Mouse (Mus musculus): ENCODE measurements around the gene Ccnq. TPM values are rescaled to one million over a fixed set of nuclear protein-coding genes. Genes with fewer than 3 reads are reported as not detected.
"Not testable (repeated sequence)": the region's sequence is repeated elsewhere in the genome, so short reads cannot be mapped to it uniquely, and the experiment has no call there.

Ccnq gene
- polyA plus RNA-seq, 1 experiment from 2014 or later = 52.3 TPM

DNA sequence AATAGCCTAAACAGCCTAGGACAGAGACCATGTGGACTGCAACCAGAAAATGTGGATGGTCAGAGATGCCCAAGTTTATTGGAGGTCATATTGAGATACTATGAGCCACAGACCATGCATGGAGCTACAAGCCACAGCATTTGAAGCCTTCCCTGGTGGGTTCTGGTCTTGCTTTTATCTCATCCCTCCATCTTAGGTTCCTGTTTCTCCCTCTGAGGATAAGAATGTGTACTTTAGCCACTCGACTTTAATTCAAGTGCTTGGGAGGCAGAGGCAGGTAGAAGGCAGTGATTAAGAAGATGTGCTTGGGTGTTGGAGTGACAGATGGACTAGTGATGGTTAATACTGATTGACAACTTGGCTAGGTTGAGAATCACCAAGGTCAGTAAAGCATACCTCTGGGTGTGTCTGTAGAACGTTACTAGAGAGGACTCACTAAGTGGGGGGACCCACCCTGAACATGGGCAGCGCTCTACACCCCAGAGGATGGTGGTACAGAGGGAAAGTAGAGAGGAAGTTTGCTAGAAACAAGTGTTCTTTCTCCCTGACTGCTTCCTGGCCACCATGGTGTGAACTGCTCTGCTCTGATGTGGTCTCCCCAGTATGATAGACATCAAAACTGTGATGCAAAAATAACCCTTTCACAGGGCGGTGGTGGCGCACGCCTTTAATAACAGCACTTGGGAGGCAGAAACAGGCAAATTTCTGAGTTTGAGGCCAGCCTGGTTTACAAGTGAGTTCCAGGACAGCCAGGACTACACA is 14.7 kb upstream of the Ccnq start:
- Histone ChIP-seq H3K9me3 (ENCODE audit: control insufficient read depth, low read length) (no peaks in the 10 kb centered on the region), H3K27ac (ENCODE audit: low read depth, low read length) (no peak overlapping the region), H3K27me3 (replicated peaks; ENCODE audit: control insufficient read depth, insufficient read depth, low read length) (no peaks in the 10 kb centered on the region), H3K4me1 (replicated peaks; ENCODE audit: control insufficient read depth, insufficient read depth, low read length) (peaks cover 6% of the 10 kb centered on the region), H3K4me2 (no peak overlapping the region), H3K4me3 (ENCODE audit: low read depth, low read length) (no peak overlapping the region), H3K36me3 (ENCODE audit: control insufficient read depth, insufficient read depth, low read length) (no peaks in the 10 kb centered on the region), H3K9ac (ENCODE audit: low read depth, low read length) (no peak overlapping the region)
- ATAC-seq (replicated peaks; ENCODE audit: low FRiP score) (no peak), DNase-seq (ENCODE audit: low spot score) (no peak)
- 72% methylated on average over 6 of the region's 6 CpGs for WGBS

DNA sequence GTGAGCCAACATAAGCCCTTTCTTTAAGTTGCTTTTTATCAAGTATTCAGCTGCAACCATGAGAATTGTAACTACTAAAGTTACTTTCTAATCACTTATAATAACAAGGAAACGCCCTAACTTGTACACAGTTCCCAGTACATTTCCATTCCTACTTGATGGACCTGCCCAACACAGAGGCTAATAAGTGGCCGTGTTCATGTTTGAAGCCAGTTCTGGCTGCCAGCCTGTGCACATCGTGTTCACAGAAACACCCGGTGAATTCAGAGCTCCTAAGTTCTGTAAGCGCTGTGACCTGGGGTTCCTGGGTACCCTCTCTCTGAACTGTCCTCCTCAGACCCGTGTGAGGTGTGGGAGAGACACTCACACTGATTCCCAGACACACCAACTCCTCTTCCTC is 13.3 kb upstream of the Ccnq start:
- no peak for DNase-seq (ENCODE audit: low spot score)
- 78% methylated on average over 6 of the region's 6 CpGs for WGBS
- H3K9ac ChIP-seq (ENCODE audit: low read depth, low read length) = no peak overlapping the region
- no peaks in the 10 kb centered on the region for H3K4me1 ChIP-seq (replicated peaks; ENCODE audit: control insufficient read depth, insufficient read depth, low read length)
- no peak overlapping the region for H3K4me2 ChIP-seq
- no peaks in the 10 kb centered on the region for H3K36me3 ChIP-seq (ENCODE audit: control insufficient read depth, insufficient read depth, low read length)
- no peaks in the 10 kb centered on the region for H3K9me3 ChIP-seq (ENCODE audit: control insufficient read depth, low read length)
- no peaks in the 10 kb centered on the region for H3K27me3 ChIP-seq (replicated peaks; ENCODE audit: control insufficient read depth, insufficient read depth, low read length)
- no peak overlapping the region for H3K4me3 ChIP-seq (ENCODE audit: low read depth, low read length)
- no peak for ATAC-seq (replicated peaks; ENCODE audit: low FRiP score)
- no peak overlapping the region for H3K27ac ChIP-seq (ENCODE audit: low read depth, low read length)

DNA sequence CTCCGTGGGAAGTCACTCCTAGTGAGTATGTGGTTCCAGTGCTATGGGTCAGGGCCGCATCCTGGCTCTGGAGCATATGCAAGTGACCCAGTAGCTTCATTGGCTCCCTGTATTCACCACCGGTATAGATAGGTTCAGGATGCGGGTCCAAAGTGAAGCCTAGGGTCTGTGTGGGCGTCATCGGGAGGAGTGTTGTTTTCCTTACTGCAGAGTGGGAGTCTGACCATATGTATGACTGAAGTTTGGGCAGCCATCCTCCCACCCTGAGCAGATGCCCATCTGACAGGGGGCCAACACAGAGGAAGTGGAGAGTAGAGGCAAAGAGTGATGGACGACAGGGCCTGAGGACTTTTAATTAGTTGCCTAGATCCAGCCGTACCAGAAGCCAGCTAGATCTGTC is 12.8 kb upstream of the Ccnq start:
- Histone ChIP-seq H3K9ac (ENCODE audit: low read depth, low read length) (no peak overlapping the region), H3K9me3 (ENCODE audit: control insufficient read depth, low read length) (no peaks in the 10 kb centered on the region), H3K4me1 (replicated peaks; ENCODE audit: control insufficient read depth, insufficient read depth, low read length) (no peaks in the 10 kb centered on the region), H3K27ac (ENCODE audit: low read depth, low read length) (no peak overlapping the region), H3K36me3 (ENCODE audit: control insufficient read depth, insufficient read depth, low read length) (no peaks in the 10 kb centered on the region), H3K4me3 (ENCODE audit: low read depth, low read length) (no peak overlapping the region), H3K27me3 (replicated peaks; ENCODE audit: control insufficient read depth, insufficient read depth, low read length) (no peaks in the 10 kb centered on the region), H3K4me2 (no peak overlapping the region)
- DNase-seq (ENCODE audit: low spot score) = no peak
- WGBS = 76% methylated on average over 8 of the region's 8 CpGs
- no peak for ATAC-seq (replicated peaks; ENCODE audit: low FRiP score)

DNA sequence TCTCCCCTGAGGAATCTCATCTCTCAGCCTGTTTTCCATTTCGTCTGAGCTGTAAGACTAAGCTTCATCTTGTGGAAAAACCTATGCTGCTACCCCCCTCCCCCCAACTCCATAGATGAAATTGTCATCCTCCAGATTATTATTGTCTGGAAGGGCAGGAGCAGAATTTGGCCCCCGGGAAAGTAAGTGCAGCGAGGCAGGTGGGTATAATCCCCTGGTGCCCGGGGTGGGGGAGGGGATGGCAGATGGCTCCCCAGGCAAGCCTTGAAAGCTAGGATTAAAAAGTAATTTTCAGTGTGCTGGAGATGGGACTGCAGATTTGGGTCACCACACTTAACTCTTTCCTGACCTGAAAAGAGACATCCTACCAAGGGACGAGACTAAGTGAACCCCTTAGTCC is 10.7 kb upstream of the Ccnq start:
- ATAC-seq (replicated peaks; ENCODE audit: low FRiP score) = no peak
- Histone ChIP-seq H3K4me1 (replicated peaks; ENCODE audit: control insufficient read depth, insufficient read depth, low read length) (no peaks in the 10 kb centered on the region), H3K9me3 (ENCODE audit: control insufficient read depth, low read length) (no peaks in the 10 kb centered on the region), H3K27me3 (replicated peaks; ENCODE audit: control insufficient read depth, insufficient read depth, low read length) (no peaks in the 10 kb centered on the region), H3K27ac (ENCODE audit: low read depth, low read length) (no peak overlapping the region), H3K4me3 (ENCODE audit: low read depth, low read length) (no peak overlapping the region), H3K9ac (ENCODE audit: low read depth, low read length) (no peak overlapping the region), H3K4me2 (no peak overlapping the region), H3K36me3 (ENCODE audit: control insufficient read depth, insufficient read depth, low read length) (no peaks in the 10 kb centered on the region)
- WGBS = 63% methylated on average over 5 of the region's 5 CpGs
- DNase-seq (ENCODE audit: low spot score) = no peak

DNA sequence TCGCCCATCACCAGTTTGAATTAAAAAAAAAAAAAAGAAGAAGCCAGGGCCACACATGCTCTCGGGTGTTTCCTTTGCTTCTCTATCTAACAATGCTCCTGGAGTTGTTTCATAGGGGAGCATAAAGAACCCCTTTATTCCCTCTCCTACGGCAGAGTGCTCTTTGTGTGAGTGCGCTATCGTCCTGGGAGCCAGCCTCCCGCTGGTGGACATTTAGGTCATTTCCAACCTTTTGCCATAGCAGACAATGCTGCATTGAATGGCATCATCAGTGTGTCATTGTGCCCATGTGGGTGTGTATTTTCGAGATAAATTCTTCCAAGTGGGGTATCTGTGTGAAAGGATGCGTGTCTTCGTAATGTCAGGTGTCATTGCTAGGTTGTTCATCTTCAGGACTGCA is 9.6 kb upstream of the Ccnq start:
- no peaks in the 10 kb centered on the region for H3K27me3 ChIP-seq (replicated peaks; ENCODE audit: control insufficient read depth, insufficient read depth, low read length)
- 81% methylated on average over 9 of the region's 9 CpGs for WGBS
- no peaks in the 10 kb centered on the region for H3K36me3 ChIP-seq (ENCODE audit: control insufficient read depth, insufficient read depth, low read length)
- H3K27ac ChIP-seq (ENCODE audit: low read depth, low read length) = no peak overlapping the region
- no peaks in the 10 kb centered on the region for H3K9me3 ChIP-seq (ENCODE audit: control insufficient read depth, low read length)
- no peak overlapping the region for H3K9ac ChIP-seq (ENCODE audit: low read depth, low read length)
- no peak overlapping the region for H3K4me2 ChIP-seq
- H3K4me1 ChIP-seq (replicated peaks; ENCODE audit: control insufficient read depth, insufficient read depth, low read length) = no peaks in the 10 kb centered on the region
- no peak overlapping the region for H3K4me3 ChIP-seq (ENCODE audit: low read depth, low read length)
- DNase-seq (ENCODE audit: low spot score) (no peak), ATAC-seq (replicated peaks; ENCODE audit: low FRiP score) (no peak)

DNA sequence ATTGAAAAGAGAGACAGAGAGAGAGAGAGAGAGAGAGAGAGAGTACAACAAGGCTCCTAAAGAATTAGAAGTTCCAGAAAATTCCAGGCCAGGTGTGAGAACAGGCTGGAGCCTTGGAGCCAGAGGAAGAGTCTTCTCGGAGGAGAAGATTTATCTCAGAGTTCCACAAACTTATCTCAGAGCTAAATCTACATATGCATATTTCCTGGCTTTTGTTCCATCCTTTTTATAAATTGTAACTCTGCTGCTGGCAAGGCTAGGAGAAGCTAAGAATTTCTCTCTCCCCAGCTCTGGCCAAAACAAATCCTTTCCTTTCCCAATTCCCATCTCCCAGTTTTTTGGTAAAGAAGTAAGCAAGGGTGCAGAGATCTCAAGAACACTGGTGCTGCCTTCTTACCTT is 3.8 kb upstream of the Ccnq start:
- 44% methylated on average over 1 of the region's 1 CpGs for WGBS

DNA sequence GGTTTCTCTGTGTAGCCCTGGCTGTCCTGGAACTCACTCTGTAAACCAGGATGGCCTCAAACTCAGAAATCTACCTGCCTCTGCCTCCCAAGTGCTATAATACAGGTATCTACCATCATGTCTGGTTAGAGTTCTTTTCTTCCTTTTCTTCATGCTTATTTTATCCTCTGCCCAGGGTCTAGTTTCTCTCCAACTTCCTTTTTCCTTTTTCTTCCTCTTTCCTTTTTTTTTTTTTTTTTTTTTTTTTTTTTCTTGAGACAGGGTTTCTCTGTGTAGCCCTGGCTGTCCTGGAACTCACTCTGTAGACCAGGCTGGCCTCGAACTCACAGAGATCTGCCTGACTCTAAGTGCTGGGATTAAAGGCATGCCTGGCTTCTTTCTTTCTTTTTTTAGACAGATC is 2.6 kb upstream of the Ccnq start:
- not testable (repeated sequence) for H3K9ac ChIP-seq (ENCODE audit: low read depth, low read length); H3K9me3 ChIP-seq (ENCODE audit: control insufficient read depth, low read length); ATAC-seq (replicated peaks; ENCODE audit: low FRiP score); H3K4me3 ChIP-seq (ENCODE audit: low read depth, low read length); H3K4me2 ChIP-seq; H3K27ac ChIP-seq (ENCODE audit: low read depth, low read length); H3K36me3 ChIP-seq (ENCODE audit: control insufficient read depth, insufficient read depth, low read length); H3K4me1 ChIP-seq (replicated peaks; ENCODE audit: control insufficient read depth, insufficient read depth, low read length); DNase-seq (ENCODE audit: low spot score); H3K27me3 ChIP-seq (replicated peaks; ENCODE audit: control insufficient read depth, insufficient read depth, low read length)
- WGBS = 73% methylated on average over 1 of the region's 1 CpGs

More for the DNA sequence above, 3.8 kb upstream of the Ccnq start:
- no peaks in the 10 kb centered on the region for H3K27me3 ChIP-seq (replicated peaks; ENCODE audit: control insufficient read depth, insufficient read depth, low read length)
- no peak overlapping the region for H3K27ac ChIP-seq (ENCODE audit: low read depth, low read length)
- no peak overlapping the region for H3K4me3 ChIP-seq (ENCODE audit: low read depth, low read length)
- no peaks in the 10 kb centered on the region for H3K36me3 ChIP-seq (ENCODE audit: control insufficient read depth, insufficient read depth, low read length)
- H3K9ac ChIP-seq (ENCODE audit: low read depth, low read length) = no peak overlapping the region
- no peak overlapping the region for H3K4me2 ChIP-seq
- ATAC-seq (replicated peaks; ENCODE audit: low FRiP score) = no peak
- H3K4me1 ChIP-seq (replicated peaks; ENCODE audit: control insufficient read depth, insufficient read depth, low read length) = peaks cover 8% of the 10 kb centered on the region
- H3K9me3 ChIP-seq (ENCODE audit: control insufficient read depth, low read length) = no peaks in the 10 kb centered on the region
- no peak for DNase-seq (ENCODE audit: low spot score)

DNA sequence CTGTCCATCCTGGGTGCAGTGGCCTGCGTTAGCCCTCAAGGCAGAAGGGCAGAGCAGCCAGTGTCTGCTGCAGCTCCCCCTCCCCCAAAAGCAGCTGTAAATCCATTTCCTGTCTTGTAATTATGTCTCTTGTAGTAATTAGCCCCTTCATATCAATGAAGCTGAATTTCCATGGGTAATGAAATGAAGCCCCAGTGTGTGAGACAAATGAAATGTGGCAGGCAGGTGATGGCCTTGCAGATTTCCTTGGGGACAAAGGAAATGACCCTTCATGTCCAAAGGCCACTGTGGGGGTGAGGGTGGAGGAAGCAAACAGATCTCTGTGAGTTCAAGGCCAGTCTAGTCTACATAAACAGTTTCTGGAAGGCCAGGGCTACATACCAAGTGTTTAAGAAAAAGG is 1.7 kb upstream of the Ccnq start:
- no peaks in the 10 kb centered on the region for H3K36me3 ChIP-seq (ENCODE audit: control insufficient read depth, insufficient read depth, low read length)
- no peaks in the 10 kb centered on the region for H3K27me3 ChIP-seq (replicated peaks; ENCODE audit: control insufficient read depth, insufficient read depth, low read length)
- no peak overlapping the region for H3K9ac ChIP-seq (ENCODE audit: low read depth, low read length)
- no peaks in the 10 kb centered on the region for H3K9me3 ChIP-seq (ENCODE audit: control insufficient read depth, low read length)
- no peak overlapping the region for H3K4me3 ChIP-seq (ENCODE audit: low read depth, low read length)
- ATAC-seq (replicated peaks; ENCODE audit: low FRiP score) = no peak
- DNase-seq (ENCODE audit: low spot score) = no peak
- WGBS = 74% methylated on average over 1 of the region's 1 CpGs
- peaks cover 8% of the 10 kb centered on the region for H3K4me1 ChIP-seq (replicated peaks; ENCODE audit: control insufficient read depth, insufficient read depth, low read length)
- no peak overlapping the region for H3K4me2 ChIP-seq
- no peak overlapping the region for H3K27ac ChIP-seq (ENCODE audit: low read depth, low read length)

DNA sequence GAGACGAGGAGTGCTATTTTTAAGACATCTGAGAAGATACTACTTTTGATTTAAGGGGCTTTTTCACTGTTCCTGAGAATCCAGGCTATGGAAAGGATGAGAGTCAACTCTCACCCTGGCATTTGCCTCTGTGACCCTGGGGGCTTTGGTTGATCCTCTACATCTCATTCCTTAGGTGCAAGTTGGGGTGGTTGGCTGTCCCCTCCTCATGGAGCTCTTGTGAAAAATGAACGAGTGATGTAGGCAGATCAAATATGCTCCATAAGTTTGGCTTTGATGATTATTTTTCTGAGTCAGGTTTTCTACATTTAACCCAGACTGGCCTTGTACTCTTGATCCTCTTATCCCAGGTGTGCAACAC is 294 bp upstream of the Ccnq start:
- peak; percentile 21; the same call in 1 of the 2 replicates for ATAC-seq (replicated peaks; ENCODE audit: low FRiP score)
- DNase-seq (ENCODE audit: low spot score) = no peak
- peak overlapping the region; percentile 89 for H3K4me2 ChIP-seq
- 7% methylated on average over 2 of the region's 2 CpGs for WGBS
- no peak overlapping the region for H3K27ac ChIP-seq (ENCODE audit: low read depth, low read length)
- peak overlapping the region; percentile 43; the same call in 1 of the 2 replicates for H3K9ac ChIP-seq (ENCODE audit: low read depth, low read length)
- H3K9me3 ChIP-seq (ENCODE audit: control insufficient read depth, low read length) = no peaks in the 10 kb centered on the region
- no peaks in the 10 kb centered on the region for H3K27me3 ChIP-seq (replicated peaks; ENCODE audit: control insufficient read depth, insufficient read depth, low read length)
- H3K36me3 ChIP-seq (ENCODE audit: control insufficient read depth, insufficient read depth, low read length) = no peaks in the 10 kb centered on the region
- peaks cover 8% of the 10 kb centered on the region for H3K4me1 ChIP-seq (replicated peaks; ENCODE audit: control insufficient read depth, insufficient read depth, low read length)
- H3K4me3 ChIP-seq (ENCODE audit: low read depth, low read length) = peak overlapping the region; percentile 77
